Mouse (Mus musculus) stomach, embryonic 15.5 days (tissue): Measurements from ENCODE around the gene Ampd3. TPM values are rescaled to one million over a fixed set of nuclear protein-coding genes. Genes with fewer than 3 reads are reported as not detected.

ENCODE experiments used
- ATAC-seq: fragments of 200-750 bp; cut with Nextera tagmentation; 2 replicates; pipeline ENCODE4 v1.8.0; 2017; ENCODE audit warnings: low read depth, moderate number of reproducible peaks, moderate TSS enrichment; ENCODE audit not compliant: insufficient read depth, low FRiP score
- H3K27ac ChIP-seq: fragments of 300-500 bp; sonication (generic); 2 replicates; pipeline ENCODE4 v1.5.1; 2015; ENCODE audit warnings: mild to moderate bottlenecking, inconsistent platforms
- H3K27me3 ChIP-seq: fragments of 300-500 bp; sonication (generic); replicated peaks from 2 replicates; pipeline ENCODE4 v1.6.1; 2015; ENCODE audit warnings: inconsistent platforms
- H3K36me3 ChIP-seq: fragments of 300-500 bp; sonication (generic); 2 replicates; pipeline ENCODE4 v1.6.1; 2015; ENCODE audit warnings: inconsistent platforms
- H3K4me1 ChIP-seq: fragments of 300-500 bp; sonication (generic); 2 replicates; pipeline ENCODE4 v1.6.1; 2015; ENCODE audit warnings: inconsistent platforms
- H3K4me2 ChIP-seq: fragments of 300-500 bp; sonication (generic); 2 replicates; pipeline ENCODE4 v1.6.1; 2015; ENCODE audit warnings: mild to moderate bottlenecking, inconsistent platforms
- H3K4me3 ChIP-seq: fragments of 300-500 bp; sonication (generic); replicated peaks from 2 replicates; pipeline ENCODE4 v1.5.1; 2015; ENCODE audit warnings: inconsistent platforms
- H3K9ac ChIP-seq: fragments of 300-500 bp; sonication (generic); 2 replicates; pipeline ENCODE4 v1.6.1; 2015; ENCODE audit warnings: inconsistent platforms
- H3K9me3 ChIP-seq: fragments of 300-500 bp; sonication (generic); 2 replicates; pipeline ENCODE4 v1.6.1; 2016; ENCODE audit warnings: inconsistent platforms
- WGBS: fragments of 180-500 bp; shearing (Covaris S2); methylation state at CpG from one replicate; pipeline ENCODE4 v1.1.7; 2015; 5-methylcytosine and 5-hydroxymethylcytosine counted together
- polyA plus RNA-seq: library from polyadenylated mRNA; unstranded; fragments of >200 nt; fragmentation: Nextera tagmentation; extraction: Ambion mirVana; gene quantifications from 2 replicates; pipeline ENCODE4 v1.2.1, GENCODE M21; 2015

The Ampd3 gene
- polyA plus RNA-seq, 1 experiment from 2014 or later = 5.9 TPM

DNA sequence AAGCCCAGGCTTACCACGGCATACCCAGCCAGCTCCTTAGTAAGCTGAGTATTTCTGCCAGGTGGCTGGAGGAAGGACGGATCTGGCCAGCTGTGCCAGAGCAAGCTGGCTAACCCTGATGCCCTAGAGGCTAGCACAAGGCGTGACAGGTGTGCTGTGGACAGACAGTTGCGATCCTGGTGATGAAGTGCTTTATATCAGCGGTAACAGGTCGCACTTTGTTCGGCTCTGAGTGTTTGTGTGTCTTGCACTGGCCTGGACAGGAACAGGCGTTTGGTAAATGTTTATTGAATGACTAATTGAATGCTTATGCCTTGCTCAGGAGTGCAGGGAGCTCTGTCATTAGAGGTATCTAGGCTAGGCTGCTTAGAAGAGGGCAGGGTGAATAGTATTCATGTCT lies 17.0 kb downstream of the Ampd3 start:
- Histone ChIP-seq H3K4me1 (peaks cover 14% of the 10 kb centered on the region), H3K4me3 (no peak overlapping the region), H3K36me3 (no peaks in the 10 kb centered on the region), H3K27me3 (no peaks in the 10 kb centered on the region), H3K9me3 (no peaks in the 10 kb centered on the region), H3K27ac (no peak overlapping the region), H3K9ac (no peak overlapping the region), H3K4me2 (no peak overlapping the region)
- 43% methylated on average over 8 of the region's 8 CpGs for WGBS
- peak; percentile 37; the same call in 1 of the 2 replicates for ATAC-seq

DNA sequence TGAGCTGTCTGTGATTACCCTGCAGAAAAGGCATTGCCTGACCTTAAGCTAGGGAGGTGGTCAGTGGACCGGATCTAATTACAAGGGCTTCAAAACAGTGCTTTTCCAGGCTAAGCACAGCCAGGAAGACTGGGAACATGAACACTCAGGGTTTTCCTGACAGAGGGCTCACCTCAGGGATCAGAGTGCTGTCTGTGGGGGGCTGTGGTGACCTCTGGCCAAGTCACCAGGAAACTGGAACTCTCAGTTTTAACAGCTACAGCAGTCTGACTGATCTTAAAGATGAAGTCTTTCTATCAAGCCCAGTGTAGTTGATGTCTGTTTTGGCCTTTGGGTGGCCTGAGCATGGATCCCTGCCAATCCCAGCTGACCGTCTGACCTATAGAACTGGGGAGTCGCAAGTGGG lies 17.7 kb downstream of the Ampd3 start:
- Histone ChIP-seq H3K36me3 (no peaks in the 10 kb centered on the region), H3K4me1 (peaks cover 9% of the 10 kb centered on the region), H3K27ac (no peak overlapping the region), H3K9ac (no peak overlapping the region), H3K4me3 (no peak overlapping the region), H3K9me3 (no peaks in the 10 kb centered on the region), H3K4me2 (no peak overlapping the region), H3K27me3 (no peaks in the 10 kb centered on the region)
- 67% methylated on average over 3 of the region's 3 CpGs for WGBS
- no peak for ATAC-seq

DNA sequence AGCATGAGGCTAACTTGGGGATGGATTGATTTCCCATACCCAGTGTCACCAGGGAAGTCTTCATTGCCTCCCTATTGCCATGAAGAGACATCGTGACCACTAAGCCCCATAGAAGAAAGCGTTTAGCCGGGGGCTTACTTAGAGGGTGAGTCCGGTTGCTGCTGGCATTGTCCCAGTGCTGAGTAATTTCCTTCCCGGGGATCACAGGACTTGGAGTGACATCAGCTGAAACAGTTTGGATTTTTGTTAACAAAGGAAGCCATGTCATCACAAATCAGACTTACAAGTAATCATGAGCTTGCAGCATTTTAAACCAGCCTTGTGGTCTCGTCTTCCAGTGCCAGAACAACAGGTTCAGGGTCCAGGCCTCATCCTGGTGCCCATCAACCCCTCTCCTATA lies 19.3 kb downstream of the Ampd3 start:
- Histone ChIP-seq H3K4me2 (no peak overlapping the region), H3K4me3 (no peak overlapping the region), H3K27me3 (no peaks in the 10 kb centered on the region), H3K9me3 (no peaks in the 10 kb centered on the region), H3K36me3 (no peaks in the 10 kb centered on the region), H3K9ac (no peak overlapping the region), H3K4me1 (no peaks in the 10 kb centered on the region; the same call in 1 of the 2 replicates), H3K27ac (no peak overlapping the region)
- no peak for ATAC-seq
- WGBS = 52% methylated on average over 6 of the region's 6 CpGs

DNA sequence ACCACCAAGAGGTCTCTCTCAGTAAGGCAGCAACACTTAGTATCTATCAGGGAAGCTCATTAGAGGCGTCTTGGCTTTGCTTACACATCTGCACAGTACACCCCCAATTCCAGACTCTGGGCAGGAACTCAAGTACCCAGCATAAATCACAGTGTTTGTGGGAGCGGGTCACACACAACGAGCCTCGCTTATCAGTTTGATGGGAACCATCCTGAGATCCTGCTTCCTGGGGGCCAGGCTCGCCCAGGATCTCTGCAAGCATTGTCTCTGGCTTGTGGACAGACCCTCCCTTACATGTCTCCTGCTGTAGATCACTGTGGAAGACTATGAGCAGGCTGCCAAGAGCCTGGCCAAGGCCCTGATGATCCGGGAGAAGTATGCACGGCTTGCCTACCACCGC lies 22.9 kb downstream of the Ampd3 start:
- Histone ChIP-seq H3K4me3 (no peak overlapping the region), H3K9me3 (no peaks in the 10 kb centered on the region), H3K4me1 (peaks cover under 1% of the 10 kb centered on the region; the same call in 1 of the 2 replicates), H3K9ac (no peak overlapping the region), H3K36me3 (no peaks in the 10 kb centered on the region), H3K27me3 (no peaks in the 10 kb centered on the region), H3K4me2 (no peak overlapping the region), H3K27ac (no peak overlapping the region)
- 0 out of 2 replicates have a peak, but pooled peaks have one; percentile 15 for ATAC-seq
- WGBS = 46% methylated on average over 8 of the region's 8 CpGs

DNA sequence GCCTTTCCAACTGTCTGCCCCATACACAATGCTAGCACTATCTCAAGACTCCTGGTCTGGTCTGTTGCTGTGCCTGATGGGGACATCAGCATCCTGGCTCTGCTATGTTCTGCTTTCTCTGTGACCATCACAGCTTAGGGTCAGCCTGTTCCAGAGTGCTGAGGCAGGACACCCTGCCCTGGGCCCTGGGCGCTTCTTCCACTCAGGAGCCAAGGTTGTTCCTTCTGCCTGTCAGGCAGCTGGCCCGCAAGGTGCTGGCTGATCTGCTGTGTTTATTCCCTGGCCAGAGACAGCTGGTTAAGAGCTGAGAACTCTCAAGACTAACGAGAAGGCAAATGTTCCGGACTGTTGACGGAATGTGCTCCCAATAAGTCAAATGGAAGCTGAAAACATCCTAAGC lies 24.2 kb downstream of the Ampd3 start:
- H3K36me3 ChIP-seq = no peaks in the 10 kb centered on the region
- H3K4me1 ChIP-seq = peaks cover 8% of the 10 kb centered on the region; the same call in 1 of the 2 replicates
- H3K4me3 ChIP-seq = no peak overlapping the region
- H3K9ac ChIP-seq = no peak overlapping the region
- H3K27ac ChIP-seq = no peak overlapping the region
- no peak for ATAC-seq
- no peak overlapping the region for H3K4me2 ChIP-seq
- H3K9me3 ChIP-seq = no peaks in the 10 kb centered on the region
- 73% methylated on average over 5 of the region's 5 CpGs for WGBS
- H3K27me3 ChIP-seq = no peaks in the 10 kb centered on the region

DNA sequence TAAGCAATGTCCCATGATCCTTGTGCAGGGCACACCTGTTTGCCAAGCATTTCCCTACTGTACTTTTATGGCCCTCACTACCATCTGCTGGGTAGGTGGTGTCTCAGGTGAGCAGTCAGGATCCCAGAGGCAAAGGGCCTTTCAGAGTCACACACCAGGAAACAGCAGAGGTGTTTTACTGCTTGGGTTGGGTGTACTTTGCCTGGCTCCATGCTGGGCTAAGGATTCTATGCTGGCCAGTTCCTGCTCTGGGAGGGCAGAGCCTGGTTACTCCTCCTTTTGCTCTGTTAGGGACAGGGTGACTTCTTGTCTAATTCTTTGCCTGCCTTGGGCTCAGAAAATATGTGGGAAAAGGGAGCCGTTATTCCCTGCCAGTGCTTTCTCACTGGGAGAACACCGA lies 24.8 kb downstream of the Ampd3 start:
- Histone ChIP-seq H3K4me1 (peaks cover 8% of the 10 kb centered on the region; the same call in 1 of the 2 replicates), H3K36me3 (no peaks in the 10 kb centered on the region), H3K9ac (no peak overlapping the region), H3K4me3 (no peak overlapping the region), H3K27ac (no peak overlapping the region), H3K9me3 (no peaks in the 10 kb centered on the region), H3K27me3 (no peaks in the 10 kb centered on the region), H3K4me2 (no peak overlapping the region)
- ATAC-seq = no peak
- WGBS = 80% methylated on average over 2 of the region's 2 CpGs

DNA sequence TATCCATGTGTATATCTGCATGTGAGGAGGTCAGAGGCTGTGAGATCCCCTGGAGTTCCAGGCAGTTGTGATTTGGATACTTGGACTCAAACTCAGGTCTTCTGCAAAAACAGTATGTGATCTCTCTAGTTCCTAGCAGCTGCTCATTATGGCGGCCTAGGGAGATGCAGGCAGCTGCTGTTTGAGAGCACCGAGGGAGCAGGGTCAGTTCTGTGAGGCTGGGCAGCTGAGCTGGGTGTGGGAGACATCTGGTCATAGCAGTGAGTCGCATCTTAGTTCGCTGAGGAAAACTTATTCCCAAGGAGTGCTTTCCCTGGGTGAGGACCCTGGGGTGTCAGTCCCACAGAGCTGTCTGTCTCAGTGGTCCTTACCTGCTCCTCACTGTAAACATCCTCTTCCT lies 26.7 kb downstream of the Ampd3 start:
- H3K4me1 ChIP-seq = peaks cover 8% of the 10 kb centered on the region; the same call in 1 of the 2 replicates
- H3K9me3 ChIP-seq = no peaks in the 10 kb centered on the region
- no peak overlapping the region for H3K4me2 ChIP-seq
- no peaks in the 10 kb centered on the region for H3K27me3 ChIP-seq
- no peak for ATAC-seq
- H3K4me3 ChIP-seq = no peak overlapping the region
- no peak overlapping the region for H3K9ac ChIP-seq
- WGBS = 57% methylated on average over 4 of the region's 4 CpGs
- H3K36me3 ChIP-seq = no peaks in the 10 kb centered on the region
- no peak overlapping the region for H3K27ac ChIP-seq

DNA sequence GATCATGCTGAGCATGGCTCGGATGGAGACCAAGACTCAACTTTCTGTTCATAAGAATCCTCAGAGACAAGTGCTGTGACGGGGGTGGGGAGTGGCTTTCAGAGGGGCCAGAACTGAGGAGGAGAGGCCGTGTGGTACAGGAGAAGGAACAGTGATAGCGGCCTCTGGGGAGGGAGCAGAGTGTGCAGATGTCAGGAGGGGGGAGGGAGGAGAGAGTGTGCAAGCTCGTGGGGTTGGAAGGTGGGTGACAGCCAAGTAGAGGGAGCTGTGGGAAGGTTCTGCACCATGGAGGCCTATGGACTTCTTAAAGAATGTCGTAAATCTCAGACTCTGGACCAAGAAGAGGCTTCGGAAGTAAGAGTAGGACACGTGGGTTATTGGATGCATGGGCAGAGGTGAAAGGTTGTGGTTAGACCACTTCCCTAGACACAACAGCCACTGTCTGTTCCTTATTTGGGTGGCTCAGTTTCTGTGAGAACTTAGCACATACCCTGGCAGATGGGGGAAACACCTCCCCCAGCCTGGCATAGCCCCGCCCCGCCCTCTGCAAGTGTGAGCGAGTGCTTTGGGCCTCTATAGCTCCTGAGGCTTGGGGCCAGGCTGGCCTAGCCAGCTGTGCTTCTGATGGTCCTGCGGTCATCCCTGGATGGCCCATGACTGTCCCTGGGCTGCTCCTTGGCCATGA lies 28.5 kb downstream of the Ampd3 start:
- Histone ChIP-seq H3K27ac (no peak overlapping the region), H3K36me3 (no peaks in the 10 kb centered on the region), H3K4me3 (no peak overlapping the region), H3K9me3 (no peaks in the 10 kb centered on the region), H3K9ac (no peak overlapping the region), H3K27me3 (no peaks in the 10 kb centered on the region), H3K4me2 (no peak overlapping the region), H3K4me1 (peaks cover 8% of the 10 kb centered on the region; the same call in 1 of the 2 replicates)
- WGBS = 67% methylated on average over 12 of the region's 12 CpGs
- ATAC-seq = no peak

DNA sequence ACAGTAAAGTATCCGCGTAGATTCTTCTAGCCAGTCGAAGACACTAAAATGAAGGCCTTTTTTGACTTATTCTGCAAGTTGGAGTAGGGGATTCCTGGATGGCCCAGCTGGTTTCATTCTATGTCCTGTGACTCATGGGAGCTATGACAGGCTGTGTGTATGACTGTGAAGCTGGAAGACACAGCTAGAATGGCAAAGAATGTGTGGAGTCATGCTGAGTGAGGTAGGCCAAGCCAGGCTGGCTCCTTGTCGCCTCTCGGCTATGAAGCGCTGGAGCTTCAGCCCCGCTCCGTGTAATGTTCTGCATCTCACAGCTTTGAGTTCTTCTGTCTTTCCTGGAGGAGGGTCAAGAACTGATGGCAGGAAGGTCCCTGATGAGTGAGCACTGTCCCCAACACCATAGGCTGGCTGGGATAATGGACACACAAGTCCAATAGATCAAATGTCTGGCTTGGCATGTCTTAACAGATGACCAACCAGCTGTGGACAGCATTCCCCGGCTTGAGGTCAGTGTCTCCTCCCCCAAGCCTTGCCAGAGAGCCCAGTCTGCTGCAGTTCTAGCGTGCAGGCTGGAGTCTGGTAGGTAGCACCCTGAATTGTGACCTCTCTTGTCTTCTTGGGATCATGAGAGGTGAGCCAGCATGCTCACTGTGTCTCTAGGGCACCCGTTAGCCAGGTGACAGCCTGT lies 29.9 kb downstream of the Ampd3 start:
- no peaks in the 10 kb centered on the region for H3K9me3 ChIP-seq
- H3K36me3 ChIP-seq = no peaks in the 10 kb centered on the region
- H3K4me3 ChIP-seq = no peak overlapping the region
- H3K27ac ChIP-seq = no peak overlapping the region
- ATAC-seq = no peak
- no peak overlapping the region for H3K4me2 ChIP-seq
- H3K9ac ChIP-seq = no peak overlapping the region
- peaks cover 8% of the 10 kb centered on the region; the same call in 1 of the 2 replicates for H3K4me1 ChIP-seq
- H3K27me3 ChIP-seq = no peaks in the 10 kb centered on the region
- 70% methylated on average over 11 of the region's 11 CpGs for WGBS

DNA sequence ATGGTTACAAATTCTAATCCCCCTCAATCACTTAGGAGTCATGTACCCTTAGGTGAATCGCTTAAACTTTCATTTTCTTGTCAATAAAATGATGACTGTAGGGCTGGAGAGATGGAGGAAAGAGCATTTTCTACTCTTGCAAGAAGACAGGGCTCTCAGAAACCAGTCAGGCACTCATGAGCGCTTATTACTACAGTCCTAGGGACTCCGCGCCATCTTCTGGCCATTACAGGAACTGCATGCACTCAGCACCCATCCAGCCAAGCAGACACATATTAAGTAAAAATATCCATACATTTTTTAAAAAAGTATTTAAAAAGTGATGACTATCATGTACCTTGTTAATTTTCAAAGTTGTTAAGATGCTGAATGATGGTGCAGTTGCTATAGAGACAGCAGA lies 33.0 kb downstream of the Ampd3 start:
- no peaks in the 10 kb centered on the region for H3K36me3 ChIP-seq
- peaks cover 6% of the 10 kb centered on the region; the same call in 1 of the 2 replicates for H3K4me1 ChIP-seq
- no peak overlapping the region for H3K4me2 ChIP-seq
- H3K27me3 ChIP-seq = no peaks in the 10 kb centered on the region
- no peak overlapping the region for H3K9ac ChIP-seq
- H3K9me3 ChIP-seq = no peaks in the 10 kb centered on the region
- no peak overlapping the region for H3K4me3 ChIP-seq
- no peak overlapping the region for H3K27ac ChIP-seq
- under 1% methylated on average over 4 of the region's 4 CpGs for WGBS
- ATAC-seq = no peak

DNA sequence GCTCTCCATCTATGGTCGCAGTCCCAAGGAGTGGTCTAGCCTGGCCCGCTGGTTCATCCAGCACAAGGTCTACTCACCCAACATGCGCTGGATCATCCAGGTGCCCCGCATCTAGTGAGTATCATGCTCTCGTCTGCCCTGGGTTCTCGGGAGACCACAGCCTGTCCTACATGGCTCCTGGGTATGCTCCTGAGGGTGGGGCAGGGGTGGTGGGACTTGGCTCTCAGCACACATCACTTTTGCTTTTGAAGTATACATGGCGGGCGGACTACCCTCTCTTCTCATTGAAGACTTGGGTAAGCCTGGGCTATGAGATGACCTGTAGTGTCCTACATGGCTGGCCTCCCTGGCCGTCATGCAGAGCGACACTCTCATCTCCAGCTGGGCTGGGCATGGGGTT lies 35.1 kb downstream of the Ampd3 start:
- Histone ChIP-seq H3K4me3 (no peak overlapping the region), H3K4me1 (no peaks in the 10 kb centered on the region), H3K9me3 (no peaks in the 10 kb centered on the region), H3K27me3 (no peaks in the 10 kb centered on the region), H3K9ac (no peak overlapping the region), H3K27ac (no peak overlapping the region), H3K4me2 (no peak overlapping the region), H3K36me3 (no peaks in the 10 kb centered on the region)
- 93% methylated on average over 10 of the region's 10 CpGs for WGBS
- ATAC-seq = no peak

DNA sequence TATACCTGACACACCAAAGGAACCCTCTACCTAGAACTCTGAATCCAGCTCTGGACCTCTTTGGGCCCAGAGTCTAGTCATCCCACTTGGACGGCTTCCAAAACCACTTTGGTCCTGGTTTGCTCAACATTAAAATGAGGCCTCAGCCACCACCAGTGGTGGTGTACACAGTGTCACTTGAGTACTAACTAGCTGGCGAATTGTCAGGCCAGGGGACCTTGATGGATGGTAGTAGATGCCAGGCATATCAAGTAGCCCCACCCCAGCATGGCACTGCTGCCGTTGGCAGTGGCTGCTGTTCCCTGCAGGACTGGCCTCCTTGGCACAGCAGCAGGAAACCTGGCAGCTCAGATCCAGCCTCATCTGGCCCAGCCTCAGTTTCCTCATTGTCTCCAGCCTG lies 36.3 kb downstream of the Ampd3 start:
- H3K27me3 ChIP-seq = no peaks in the 10 kb centered on the region
- ATAC-seq = no peak
- H3K4me2 ChIP-seq = no peak overlapping the region
- no peak overlapping the region for H3K27ac ChIP-seq
- H3K9me3 ChIP-seq = no peaks in the 10 kb centered on the region
- H3K4me3 ChIP-seq = no peak overlapping the region
- peaks cover 2% of the 10 kb centered on the region for H3K4me1 ChIP-seq
- no peak overlapping the region for H3K9ac ChIP-seq
- no peaks in the 10 kb centered on the region for H3K36me3 ChIP-seq
- WGBS = 63% methylated on average over 3 of the region's 3 CpGs
